Mouse (Mus musculus): ENCODE measurements around the gene Doc2b. TPM values are rescaled to one million over a fixed set of nuclear protein-coding genes. Genes with fewer than 3 reads are reported as not detected.
A peak's percentile ranks its signal among the peaks of the same experiment; 100 is the strongest.
"Not testable (repeated sequence)": the region's sequence is repeated elsewhere in the genome, so short reads cannot be mapped to it uniquely, and the experiment has no call there.

The Doc2b gene
- polyA plus RNA-seq, 2 experiments = 0.01 TPM; not detected in 1

DNA sequence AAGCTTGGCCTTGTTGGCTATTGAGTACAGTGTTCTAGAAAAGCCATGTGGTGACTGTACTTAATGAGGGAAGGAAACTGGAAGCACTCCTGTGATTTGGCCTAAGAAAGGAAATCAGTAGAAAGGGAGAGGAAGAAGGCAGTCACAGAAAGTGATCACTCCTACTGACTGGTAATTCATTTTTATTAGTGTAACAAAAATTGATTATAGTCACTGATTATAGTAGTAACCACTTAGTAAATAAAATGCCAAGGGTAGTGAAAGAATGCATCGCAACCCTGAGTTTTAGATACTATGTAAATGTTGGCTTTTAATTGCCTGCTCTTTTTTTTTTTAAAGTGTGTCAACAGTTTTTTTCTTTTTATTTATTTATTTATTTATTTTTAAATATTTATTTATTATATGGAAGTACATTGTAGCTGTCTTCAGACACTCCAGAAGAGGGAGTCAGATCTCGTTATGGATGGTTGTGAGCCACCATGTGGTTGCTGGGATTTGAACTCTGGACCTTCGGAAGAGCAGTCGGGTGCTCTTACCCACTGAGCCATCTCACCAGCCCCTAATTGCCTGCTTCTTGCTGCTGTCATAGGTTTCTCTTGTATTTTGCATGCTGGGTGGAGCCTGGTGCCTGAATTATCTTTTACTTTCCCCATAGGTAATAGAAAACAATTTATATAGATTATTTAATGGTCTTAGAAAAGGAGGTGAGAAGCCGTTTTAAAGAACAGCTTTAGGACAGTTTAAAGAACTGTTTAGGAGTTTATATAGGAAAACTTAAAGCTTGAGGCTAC is 60.2 kb downstream of the Doc2b start:
- WGBS (ENCODE audit: insufficient replicate concordance) = 74% methylated on average over 5 of the region's 5 CpGs
- no peak overlapping the region for H3K4me3 ChIP-seq (ENCODE audit: insufficient read depth in 1 of 2, low read depth in 2 of 2, low read length in 2 of 2)
- no peaks in the 10 kb centered on the region for H3K27me3 ChIP-seq (ENCODE audit: control insufficient read depth, insufficient read depth, low read length)
- H3K4me2 ChIP-seq (ENCODE audit: low read depth) = peak overlapping the region; percentile 91
- no peaks in the 10 kb centered on the region for H3K9me3 ChIP-seq (ENCODE audit: control insufficient read depth, low read length)
- peaks cover 15 to 34% of the 10 kb centered on the region in 2 experiments for H3K4me1 ChIP-seq (replicated peaks; ENCODE audit: control insufficient read depth in 2 of 2, insufficient read depth in 2 of 2, low read length in 1 of 2)
- peaks cover 5% of the 10 kb centered on the region for H3K36me3 ChIP-seq (replicated peaks; ENCODE audit: control insufficient read depth, insufficient read depth, low read depth)
- TF ChIP-seq EP300 (IDR thresholded peaks at IDR 0.05; ENCODE audit: low read depth) = no peak
- TF ChIP-seq CTCF (IDR thresholded peaks at IDR 0.05; ENCODE audit: low read depth) = no peak
- no peak overlapping the region for H3K27ac ChIP-seq
- DNase-seq (ENCODE audit: low read depth in 3 of 3, low spot score in 3 of 3) (no peak), ATAC-seq (ENCODE audit: insufficient read depth) (no peak)
- H3K9ac ChIP-seq (replicated peaks) = no peak overlapping the region

- H3K27ac ChIP-seq = peak overlapping the region; percentile 42
- peaks cover 13 to 28% of the 10 kb centered on the region in 2 experiments for H3K4me1 ChIP-seq (replicated peaks; ENCODE audit: control insufficient read depth in 2 of 2, insufficient read depth in 2 of 2, low read length in 1 of 2)
- WGBS (ENCODE audit: insufficient replicate concordance) = 0% methylated on average over 50 of the region's 52 CpGs
- peaks cover 5% of the 10 kb centered on the region for H3K36me3 ChIP-seq (replicated peaks; ENCODE audit: control insufficient read depth, insufficient read depth, low read depth)
- H3K9me3 ChIP-seq (ENCODE audit: control insufficient read depth, low read length) = no peaks in the 10 kb centered on the region
- H3K4me3 ChIP-seq (ENCODE audit: insufficient read depth in 1 of 2, low read depth in 2 of 2, low read length in 2 of 2) = peak overlapping the region; percentile 72 to 75
- peak overlapping the region; percentile 91 for H3K9ac ChIP-seq (replicated peaks)
- H3K4me2 ChIP-seq (ENCODE audit: low read depth) = peak overlapping the region; percentile 91
- H3K27me3 ChIP-seq (ENCODE audit: control insufficient read depth, insufficient read depth, low read length) = no peaks in the 10 kb centered on the region
- ATAC-seq (ENCODE audit: insufficient read depth) = peak; percentile 67
- TF ChIP-seq EP300 (IDR thresholded peaks at IDR 0.05; ENCODE audit: low read depth) (0 out of 2 replicates have a peak, but pooled peaks have one; percentile 18), CTCF (IDR thresholded peaks at IDR 0.05; ENCODE audit: low read depth) (no peak)
- peak; percentile 27 to 58 (median 33) for DNase-seq (ENCODE audit: low read depth in 3 of 3, low spot score in 3 of 3)
Observed at GRCm38 (mm10) chr11:75733227-75733940, 62.5 kb downstream of the Doc2b start.

GRCm38 (mm10) chr11:75732434-75733226 is 63.2 kb downstream of the Doc2b start, which contains the start of gene Ywhae:
TSS of gene Ywhae (plus strand) at chr11:75732869.
- Histone ChIP-seq H3K27me3 (ENCODE audit: control insufficient read depth, insufficient read depth, low read length) (no peaks in the 10 kb centered on the region), H3K9ac (replicated peaks) (peak within 1 kb of the TSS; percentile 91), H3K4me1 (replicated peaks; ENCODE audit: control insufficient read depth in 2 of 2, insufficient read depth in 2 of 2, low read length in 1 of 2) (peaks cover 13 to 24% of the 10 kb centered on the region in 2 experiments), H3K4me3 (ENCODE audit: insufficient read depth in 1 of 2, low read depth in 2 of 2, low read length in 2 of 2) (peak within 1 kb of the TSS; percentile 72 to 75), H3K9me3 (ENCODE audit: control insufficient read depth, low read length) (no peaks in the 10 kb centered on the region), H3K36me3 (replicated peaks; ENCODE audit: control insufficient read depth, insufficient read depth, low read depth) (no peaks in the 10 kb centered on the region; the same call in 1 of the 2 replicates), H3K27ac (peak within 1 kb of the TSS; percentile 42), H3K4me2 (ENCODE audit: low read depth) (peak within 1 kb of the TSS; percentile 91)
- TF ChIP-seq CTCF (IDR thresholded peaks at IDR 0.05; ENCODE audit: low read depth) (0 out of 2 replicates have a peak, but pooled peaks have one; percentile 2), EP300 (IDR thresholded peaks at IDR 0.05; ENCODE audit: low read depth) (no peak; the same call in 1 of the 2 replicates)
- 1% methylated on average over 76 of the region's 76 CpGs for WGBS (ENCODE audit: insufficient replicate concordance)
- DNase-seq (ENCODE audit: low read depth in 3 of 3, low spot score in 3 of 3) (peak; percentile 81 to 89 (median 85)), ATAC-seq (ENCODE audit: insufficient read depth) (peak; percentile 91)

GRCm38 (mm10) chr11:75727659-75728058 is 68.2 kb downstream of the Doc2b start:
- H3K4me1 ChIP-seq (replicated peaks; ENCODE audit: control insufficient read depth in 2 of 2, insufficient read depth in 2 of 2, low read length in 1 of 2); DNase-seq (ENCODE audit: low read depth in 3 of 3, low spot score in 3 of 3); H3K9me3 ChIP-seq (ENCODE audit: control insufficient read depth, low read length); H3K36me3 ChIP-seq (replicated peaks; ENCODE audit: control insufficient read depth, insufficient read depth, low read depth); H3K9ac ChIP-seq (replicated peaks); H3K4me3 ChIP-seq (ENCODE audit: insufficient read depth in 1 of 2, low read depth in 2 of 2, low read length in 2 of 2); ATAC-seq (ENCODE audit: insufficient read depth); H3K27ac ChIP-seq; H3K4me2 ChIP-seq (ENCODE audit: low read depth); H3K27me3 ChIP-seq (ENCODE audit: control insufficient read depth, insufficient read depth, low read length): not testable (repeated sequence)
- WGBS (ENCODE audit: insufficient replicate concordance) = 82% methylated on average over 6 of the region's 6 CpGs
